Mouse (Mus musculus) midbrain, embryonic 12.5 days (tissue): ENCODE results near the gene Manea. TPM values are rescaled to one million over a fixed set of nuclear protein-coding genes. Genes with fewer than 3 reads are reported as not detected.

Experiments used
- ATAC-seq: fragments of 200-750 bp; cut with Nextera tagmentation; 2 replicates; pipeline ENCODE4 v1.8.0; 2017; ENCODE audit warnings: low read depth, moderate TSS enrichment, moderate library complexity; ENCODE audit not compliant: low FRiP score
- H3K27ac ChIP-seq: fragments of 300-500 bp; sonication (generic); replicated peaks from 2 replicates; pipeline ENCODE4 v1.5.1; 2016; ENCODE audit warnings: mild to moderate bottlenecking
- H3K27me3 ChIP-seq: fragments of 300-500 bp; sonication (generic); 2 replicates; pipeline ENCODE4 v1.6.1; 2016; ENCODE audit warnings: mild to moderate bottlenecking
- H3K36me3 ChIP-seq: fragments of 300-500 bp; sonication (generic); 2 replicates; pipeline ENCODE4 v1.6.1; 2016
- H3K4me1 ChIP-seq: fragments of 300-500 bp; sonication (generic); 2 replicates; pipeline ENCODE4 v1.6.1; 2016
- H3K4me2 ChIP-seq: fragments of 300-500 bp; sonication (generic); replicated peaks from 2 replicates; pipeline ENCODE4 v1.6.1; 2016; ENCODE audit warnings: mild to moderate bottlenecking, moderate library complexity
- H3K4me3 ChIP-seq: fragments of 300-500 bp; sonication (generic); 2 replicates; pipeline ENCODE4 v1.5.1; 2016; ENCODE audit warnings: mild to moderate bottlenecking
- H3K9ac ChIP-seq: fragments of 300-500 bp; sonication (generic); replicated peaks from 2 replicates; pipeline ENCODE4 v1.6.1; 2016; ENCODE audit warnings: mild to moderate bottlenecking, moderate library complexity
- H3K9me3 ChIP-seq: fragments of 300-500 bp; sonication (generic); 2 replicates; pipeline ENCODE4 v1.6.1; 2016; ENCODE audit warnings: mild to moderate bottlenecking
- WGBS: fragments of 180-500 bp; shearing (Covaris S2); methylation state at CpG from one replicate; pipeline ENCODE4 v1.1.7; 2016; 5-methylcytosine and 5-hydroxymethylcytosine counted together
- polyA plus RNA-seq: library from polyadenylated mRNA; unstranded; fragments of >200 nt; fragmentation: Nextera tagmentation; extraction: Ambion mirVana; gene quantifications from 2 replicates; pipeline ENCODE4 v1.2.1, GENCODE M21; 2016

The Manea gene
- polyA plus RNA-seq, 1 experiment from 2014 or later, result 21.1 TPM

DNA sequence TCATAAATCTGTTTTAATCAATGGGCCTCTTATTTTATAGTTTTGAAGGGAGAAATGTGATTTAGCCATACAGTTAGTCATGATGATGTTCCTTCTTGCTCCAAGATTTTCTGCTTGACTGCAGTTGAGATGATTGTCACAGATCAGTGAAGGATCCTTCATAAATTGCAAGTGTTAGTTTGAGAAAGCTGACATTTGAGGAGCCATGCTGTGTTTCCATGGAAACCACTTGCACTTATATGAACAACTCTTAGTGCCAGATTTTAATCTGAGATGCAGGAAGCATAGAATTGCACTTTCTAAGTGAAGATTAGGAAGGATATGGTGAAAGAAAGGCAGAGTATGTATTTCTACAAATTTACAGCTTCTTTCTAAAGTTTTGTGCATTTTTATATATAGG is 70.4 kb downstream of the Manea start:
- no peak for ATAC-seq
- no peak overlapping the region for H3K9ac ChIP-seq
- H3K4me2 ChIP-seq, result no peak overlapping the region
- H3K9me3 ChIP-seq, result no peaks in the 10 kb centered on the region
- no peaks in the 10 kb centered on the region for H3K36me3 ChIP-seq
- H3K27ac ChIP-seq, result no peak overlapping the region
- no peaks in the 10 kb centered on the region for H3K4me1 ChIP-seq
- H3K4me3 ChIP-seq, result no peak overlapping the region
- no peaks in the 10 kb centered on the region for H3K27me3 ChIP-seq

GRCm38 (mm10) chr4:26275769-26276168 is 70.9 kb downstream of the Manea start:
- no peaks in the 10 kb centered on the region for H3K36me3 ChIP-seq
- 85% methylated on average over 2 of the region's 2 CpGs for WGBS
- no peaks in the 10 kb centered on the region for H3K4me1 ChIP-seq
- no peak overlapping the region for H3K9ac ChIP-seq
- H3K27me3 ChIP-seq, result no peaks in the 10 kb centered on the region
- no peak overlapping the region for H3K4me3 ChIP-seq
- H3K4me2 ChIP-seq, result no peak overlapping the region
- no peaks in the 10 kb centered on the region for H3K9me3 ChIP-seq
- no peak overlapping the region for H3K27ac ChIP-seq
- ATAC-seq, result no peak
